Mouse (Mus musculus) intestine, postnatal 0 days (tissue): ENCODE data around the gene Lifr. TPM values are rescaled to one million over a fixed set of nuclear protein-coding genes. Genes with fewer than 3 reads are reported as not detected.

Experiments
- ATAC-seq: fragments of 200-750 bp; cut with Nextera tagmentation; 2 replicates; pipeline ENCODE4 v1.8.0; 2017; ENCODE audit warnings: mild to moderate bottlenecking, moderate TSS enrichment, moderate library complexity
- H3K27ac ChIP-seq: fragments of 300-500 bp; sonication (generic); 2 replicates; pipeline ENCODE4 v1.5.1; 2014; ENCODE audit warnings: mild to moderate bottlenecking, low read depth, low read length, moderate library complexity
- H3K27me3 ChIP-seq: fragments of 300-500 bp; sonication (generic); replicated peaks from 2 replicates; pipeline ENCODE4 v1.6.1; 2014; ENCODE audit warnings: low read length, mixed read lengths; ENCODE audit not compliant: control insufficient read depth, insufficient read depth
- H3K36me3 ChIP-seq: fragments of 300-500 bp; sonication (generic); 2 replicates; pipeline ENCODE4 v1.6.1; 2014; ENCODE audit warnings: mild to moderate bottlenecking, moderate library complexity; ENCODE audit not compliant: control insufficient read depth, insufficient read depth
- H3K4me1 ChIP-seq: fragments of 300-500 bp; sonication (generic); replicated peaks from 2 replicates; pipeline ENCODE4 v1.6.1; 2014; ENCODE audit warnings: antibody characterized with exemption, low read length, mixed read lengths; ENCODE audit not compliant: control insufficient read depth, insufficient read depth
- H3K4me2 ChIP-seq: fragments of 300-500 bp; sonication (generic); replicated peaks from 2 replicates; pipeline ENCODE4 v1.6.1; 2014; ENCODE audit warnings: low read depth, mild to moderate bottlenecking, moderate library complexity
- H3K4me3 ChIP-seq: fragments of 300-500 bp; sonication (generic); 2 replicates; pipeline ENCODE4 v1.5.1; 2014; ENCODE audit warnings: low read depth, low read length
- H3K9ac ChIP-seq: fragments of 300-500 bp; sonication (generic); 2 replicates; pipeline ENCODE4 v1.6.1; 2014; ENCODE audit warnings: mild to moderate bottlenecking, low read depth, low read length
- H3K9me3 ChIP-seq: fragments of 300-500 bp; sonication (generic); 2 replicates; pipeline ENCODE4 v1.6.1; 2016; ENCODE audit warnings: mixed run types; ENCODE audit not compliant: control insufficient read depth
- CTCF ChIP-seq: sonication (generic); IDR thresholded peaks from 2 replicates; pipeline ENCODE4 v1.5.1; 2016; ENCODE audit warnings: low read depth, mild to moderate bottlenecking, control low read depth, antibody characterized with exemption, moderate library complexity
- WGBS: fragments of 180-500 bp; shearing (Covaris S2); extraction: QIAGEN DNeasy Blood & Tissue Kit; methylation state at CpG from one replicate; pipeline ENCODE4 v1.1.7; 2014; 5-methylcytosine and 5-hydroxymethylcytosine counted together
- polyA plus RNA-seq: library from polyadenylated mRNA; unstranded; fragments of >200 nt; fragmentation: Nextera tagmentation; extraction: Ambion mirVana; gene quantifications from 2 replicates; pipeline ENCODE4 v1.2.1, GENCODE M21; 2015

Gene Lifr
- polyA plus RNA-seq, 1 experiment from 2014 or later = 6.3 TPM

- Histone ChIP-seq H3K36me3 (no peaks in the 10 kb centered on the region), H3K4me2 (no peak overlapping the region), H3K4me3 (no peak overlapping the region), H3K9ac (no peak overlapping the region), H3K27ac (no peak overlapping the region), H3K27me3 (0 out of 2 replicates have a peak, but pooled peaks cover 7% of the 10 kb centered on the region), H3K4me1 (no peaks in the 10 kb centered on the region), H3K9me3 (no peaks in the 10 kb centered on the region)
- WGBS = 19% methylated on average over 8 of the region's 8 CpGs
- no peak for TF ChIP-seq CTCF
- no peak for ATAC-seq
These were observed 5.5 kb upstream of the Lifr start for GRCm38 (mm10) chr15:7084780-7085497.

GRCm38 (mm10) chr15:7088691-7089090 lies 1.7 kb upstream of the Lifr start:
- no peak overlapping the region for H3K4me3 ChIP-seq
- 0 out of 2 replicates have a peak, but pooled peaks cover 7% of the 10 kb centered on the region for H3K27me3 ChIP-seq
- no peaks in the 10 kb centered on the region for H3K9me3 ChIP-seq
- no peaks in the 10 kb centered on the region for H3K4me1 ChIP-seq
- H3K36me3 ChIP-seq = no peaks in the 10 kb centered on the region
- no peak for ATAC-seq
- H3K4me2 ChIP-seq = no peak overlapping the region
- TF ChIP-seq CTCF = no peak
- WGBS = 62% methylated on average over 2 of the region's 2 CpGs
- no peak overlapping the region for H3K9ac ChIP-seq
- H3K27ac ChIP-seq = no peak overlapping the region

- TF ChIP-seq CTCF = no peak
- H3K36me3 ChIP-seq = no peaks in the 10 kb centered on the region
- 36% methylated on average over 8 of the region's 8 CpGs for WGBS
- H3K4me2 ChIP-seq = no peak overlapping the region
- H3K4me3 ChIP-seq = no peak overlapping the region
- ATAC-seq = no peak
- H3K4me1 ChIP-seq = no peaks in the 10 kb centered on the region
- no peaks in the 10 kb centered on the region for H3K9me3 ChIP-seq
- H3K27ac ChIP-seq = no peak overlapping the region
- no peak overlapping the region for H3K9ac ChIP-seq
- 0 out of 2 replicates have a peak, but pooled peaks cover under 1% of the 10 kb centered on the region for H3K27me3 ChIP-seq
These were observed 1.9 kb downstream of the Lifr start for GRCm38 (mm10) chr15:7092321-7092720.

GRCm38 (mm10) chr15:7099406-7099805 lies 9.0 kb downstream of the Lifr start:
- Histone ChIP-seq H3K27me3 (no peaks in the 10 kb centered on the region), H3K9me3 (no peaks in the 10 kb centered on the region), H3K27ac (no peak overlapping the region), H3K9ac (no peak overlapping the region), H3K4me1 (no peaks in the 10 kb centered on the region), H3K36me3 (no peaks in the 10 kb centered on the region), H3K4me2 (no peak overlapping the region), H3K4me3 (no peak overlapping the region)
- 82% methylated on average over 1 of the region's 1 CpGs for WGBS
- TF ChIP-seq CTCF = no peak
- ATAC-seq = no peak

- H3K9ac ChIP-seq = no peak overlapping the region
- H3K9me3 ChIP-seq = no peaks in the 10 kb centered on the region
- ATAC-seq = no peak
- no peak overlapping the region for H3K27ac ChIP-seq
- H3K36me3 ChIP-seq = no peaks in the 10 kb centered on the region
- no peak overlapping the region for H3K4me3 ChIP-seq
- 89% methylated on average over 6 of the region's 6 CpGs for WGBS
- TF ChIP-seq CTCF = no peak
- H3K4me1 ChIP-seq = no peaks in the 10 kb centered on the region
- no peak overlapping the region for H3K4me2 ChIP-seq
- H3K27me3 ChIP-seq = no peaks in the 10 kb centered on the region
These were observed 9.8 kb downstream of the Lifr start for GRCm38 (mm10) chr15:7100226-7100625.

GRCm38 (mm10) chr15:7103051-7103450 lies 12.6 kb downstream of the Lifr start:
- H3K4me1 ChIP-seq = no peaks in the 10 kb centered on the region
- TF ChIP-seq CTCF = no peak
- no peaks in the 10 kb centered on the region for H3K36me3 ChIP-seq
- no peaks in the 10 kb centered on the region for H3K27me3 ChIP-seq
- ATAC-seq = no peak
- no peak overlapping the region for H3K27ac ChIP-seq
- H3K4me2 ChIP-seq = no peak overlapping the region
- H3K4me3 ChIP-seq = no peak overlapping the region
- H3K9ac ChIP-seq = no peak overlapping the region
- WGBS = 93% methylated on average over 2 of the region's 2 CpGs
- H3K9me3 ChIP-seq = no peaks in the 10 kb centered on the region
